Mouse (Mus musculus): ENCODE results near the gene Adgra1. TPM values are rescaled to one million over a fixed set of nuclear protein-coding genes. Genes with fewer than 3 reads are reported as not detected.

Gene Adgra1
- total RNA-seq, 2 experiments from 2014 or later: 52.6 to 71.6 TPM

GRCm38 (mm10) chr7:139899505-139899904 is 65.5 kb downstream of the Adgra1 start:
- peak in 1 of 2 experiments; percentile 76 for DNase-seq (ENCODE audit: low spot score in 2 of 2)
- intact Hi-C loops (cut with DNase I): no loop called here

DNA sequence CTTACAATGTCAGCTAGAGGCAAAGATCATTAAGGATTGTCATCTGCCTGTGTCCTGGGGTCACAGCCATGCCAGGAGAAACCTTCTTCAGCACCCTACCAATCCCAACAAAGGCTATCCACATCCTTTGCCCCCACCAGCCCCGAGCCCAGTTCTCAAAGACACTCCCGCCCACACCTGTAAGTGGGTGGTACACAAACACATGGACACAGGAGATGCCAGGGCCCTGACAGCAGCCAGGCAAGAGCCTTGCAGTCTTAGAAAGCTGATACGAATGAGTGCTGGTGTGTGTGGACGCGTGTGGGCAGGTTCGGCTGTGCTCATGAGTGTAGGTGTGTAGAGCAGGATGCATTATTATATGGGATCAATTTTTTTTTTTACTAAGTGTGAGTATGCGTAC is 66.5 kb downstream of the Adgra1 start:
- intact Hi-C loops (cut with DNase I): no loop called here
- no peak for DNase-seq (ENCODE audit: low spot score in 2 of 2)

DNA sequence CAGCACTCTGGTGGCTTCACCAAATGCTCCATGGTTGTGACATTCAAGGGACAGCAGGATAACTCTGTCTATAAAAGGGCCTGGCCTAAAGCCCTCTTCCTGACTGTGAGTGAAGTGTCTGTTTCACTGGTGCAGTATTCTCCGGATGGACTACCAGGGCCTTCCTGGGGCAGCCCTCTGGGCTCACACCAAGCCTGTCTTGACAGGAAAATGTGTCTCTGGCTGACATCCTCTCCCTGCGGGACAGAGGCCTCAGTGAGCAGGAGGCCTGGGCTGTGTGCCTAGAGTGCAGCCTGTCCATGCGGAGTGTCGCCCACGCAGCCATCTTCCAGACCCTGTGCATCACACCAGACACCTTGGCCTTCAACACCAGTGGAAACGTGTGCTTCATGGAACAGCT is 66.9 kb downstream of the Adgra1 start:
- intact Hi-C loops (cut with DNase I): no loop called here

GRCm38 (mm10) chr7:139901981-139902380 is 68.0 kb downstream of the Adgra1 start:
- DNase-seq (ENCODE audit: low spot score in 2 of 2): no peak
- intact Hi-C loops (cut with DNase I): no loop called here

More for the DNA sequence above, 66.9 kb downstream of the Adgra1 start:
- no peak for DNase-seq (ENCODE audit: low spot score in 2 of 2)

DNA sequence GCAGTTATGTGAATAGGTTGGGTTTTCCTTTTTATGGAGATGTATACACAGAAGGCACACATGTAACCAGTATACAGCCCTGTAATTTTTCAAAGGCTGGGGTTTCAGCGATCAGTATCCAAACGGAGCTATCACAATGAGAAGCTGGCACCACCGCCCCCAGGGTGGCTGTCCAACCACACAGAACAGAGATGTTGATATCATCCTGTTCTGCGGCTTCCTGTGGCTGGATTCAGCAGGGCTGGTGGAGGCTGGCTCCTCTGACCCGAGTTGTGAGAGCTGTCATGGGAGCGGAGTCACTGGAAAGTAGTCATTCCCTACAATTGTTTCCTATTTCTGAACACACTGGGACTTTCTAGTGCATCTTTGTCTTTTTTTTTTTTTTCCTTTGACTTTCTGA is 71.3 kb downstream of the Adgra1 start:
- no peak for DNase-seq (ENCODE audit: low spot score in 2 of 2)
- intact Hi-C loops (cut with DNase I): loop anchor here (2.0 kb wide), 1 partner anchor 90 kb away; no protein-coding TSS in a partner anchor

GRCm38 (mm10) chr7:139905661-139906060 is 71.7 kb downstream of the Adgra1 start:
- intact Hi-C loops (cut with DNase I): loop anchor here (2.0 kb wide), 1 partner anchor 89 kb away; no protein-coding TSS in a partner anchor
- DNase-seq (ENCODE audit: low spot score in 2 of 2): no peak

DNA sequence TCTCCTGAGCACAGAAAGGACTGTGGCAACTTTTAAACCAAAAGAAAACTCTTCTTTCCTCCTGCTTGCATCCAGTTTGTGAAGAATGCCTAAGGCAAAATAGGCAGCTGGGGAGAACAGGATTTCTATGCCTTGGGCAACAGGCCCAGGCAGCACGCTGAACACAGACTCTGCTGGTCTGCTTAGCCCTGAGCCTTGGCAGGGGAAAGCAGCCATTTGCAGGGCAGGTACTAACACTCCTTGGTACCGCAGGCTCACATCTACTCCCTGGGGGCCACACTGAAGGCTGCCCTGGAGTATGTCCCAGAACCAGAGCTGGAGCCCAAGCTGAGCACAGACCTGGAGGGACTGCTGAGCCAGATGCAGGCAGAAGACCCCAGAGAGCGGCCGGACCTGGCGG is 74.2 kb downstream of the Adgra1 start:
- DNase-seq (ENCODE audit: low spot score in 2 of 2): no peak
- intact Hi-C loops (cut with DNase I): no loop called here

DNA sequence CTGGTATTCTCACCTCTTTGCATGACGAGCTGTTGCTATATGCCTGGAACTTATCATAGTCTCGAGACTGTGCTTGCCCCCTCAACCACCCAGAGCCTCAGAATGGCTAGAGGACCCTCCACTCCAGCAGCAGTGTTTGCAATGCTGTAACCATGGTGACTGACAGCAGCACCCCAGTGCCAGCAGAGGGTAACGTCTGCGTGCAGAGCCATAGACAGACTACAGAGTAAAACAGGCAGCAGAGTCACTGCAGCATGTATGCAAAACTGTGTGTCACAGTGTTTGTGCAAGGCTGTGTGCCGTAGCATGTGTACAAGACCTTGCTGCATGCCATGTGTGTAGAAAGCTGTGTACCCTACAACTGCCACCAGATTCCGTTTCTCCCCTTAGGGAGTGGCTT is 75.5 kb downstream of the Adgra1 start:
- intact Hi-C loops (cut with DNase I): no loop called here

DNA sequence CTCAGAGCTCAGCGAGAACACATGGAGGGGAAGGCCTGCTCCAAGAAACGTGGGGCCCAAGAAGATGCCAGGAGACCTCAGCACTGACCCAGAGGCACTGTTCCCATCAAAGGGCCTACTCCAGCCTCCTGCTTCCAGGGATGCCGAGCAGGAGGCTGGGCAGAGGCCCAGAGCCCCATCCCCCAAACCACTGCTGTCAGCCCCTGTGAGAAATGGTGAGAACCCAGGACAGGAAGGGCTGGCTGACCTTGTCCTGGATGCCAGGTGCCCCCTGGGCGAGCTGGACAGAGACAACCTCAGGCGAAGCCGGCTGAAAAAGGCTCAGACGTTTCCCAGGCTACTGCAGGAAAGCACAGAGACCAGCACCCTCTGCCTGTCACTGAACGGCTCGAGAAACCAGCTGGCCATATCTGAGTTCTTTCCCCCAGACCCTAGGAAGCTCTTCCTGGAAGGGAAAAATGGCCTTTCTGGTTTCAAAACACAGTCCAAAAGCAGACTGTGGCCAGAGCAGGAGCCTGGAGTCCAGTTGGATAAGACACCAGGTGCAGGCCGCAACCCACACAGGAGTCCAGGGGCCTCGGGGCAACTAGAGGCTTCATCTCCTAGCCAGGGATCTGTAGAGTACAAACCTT is 76.3 kb downstream of the Adgra1 start:
- intact Hi-C loops (cut with DNase I): no loop called here
- no peak for DNase-seq (ENCODE audit: low spot score in 2 of 2)

More for the DNA sequence above, 75.5 kb downstream of the Adgra1 start:
- no peak for DNase-seq (ENCODE audit: low spot score in 2 of 2)

- no peak for DNase-seq (ENCODE audit: low spot score in 2 of 2)
- intact Hi-C loops (cut with DNase I): no loop called here
Observed at GRCm38 (mm10) chr7:139914141-139915047, 80.4 kb downstream of the Adgra1 start.

DNA sequence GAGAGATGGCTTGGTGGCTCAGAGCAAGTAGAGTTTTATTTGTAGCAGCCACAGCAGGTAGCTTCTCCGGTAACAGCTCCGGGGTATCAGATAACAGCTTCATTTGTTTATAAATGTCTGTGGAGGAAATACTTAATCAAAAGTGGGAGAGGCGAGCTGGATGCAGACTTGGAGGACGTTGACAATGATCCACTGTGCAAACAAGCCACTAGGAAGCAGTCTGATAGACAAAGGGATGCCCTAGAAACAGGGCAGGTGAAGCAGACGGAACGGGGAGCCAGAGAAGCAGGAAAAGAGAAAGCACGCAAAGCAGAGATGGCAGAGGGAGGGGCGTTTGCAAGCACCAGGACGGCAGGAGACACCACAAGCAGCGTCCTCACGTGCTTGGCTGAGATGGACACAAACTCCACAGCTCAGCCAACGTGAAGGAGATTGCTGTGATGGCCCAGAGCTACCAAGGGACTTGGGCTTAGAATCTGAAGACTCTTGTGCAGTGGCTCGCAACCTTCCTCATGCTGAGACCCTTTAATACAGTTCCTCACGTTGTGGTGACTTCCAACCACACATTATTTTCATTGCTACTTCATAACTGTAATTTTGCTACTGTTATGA is 81.8 kb downstream of the Adgra1 start:
- intact Hi-C loops (cut with DNase I): no loop called here
- no peak for DNase-seq (ENCODE audit: low spot score in 2 of 2)

- intact Hi-C loops (cut with DNase I): no loop called here
Observed at GRCm38 (mm10) chr7:139916345-139916744, 82.4 kb downstream of the Adgra1 start.

GRCm38 (mm10) chr7:139918262-139918661 is 84.3 kb downstream of the Adgra1 start:
- no peak for DNase-seq (ENCODE audit: low spot score in 2 of 2)
- intact Hi-C loops (cut with DNase I): no loop called here

More at GRCm38 (mm10) chr7:139916345-139916744, 82.4 kb downstream of the Adgra1 start:
- no peak for DNase-seq (ENCODE audit: low spot score in 2 of 2)

Other genes starting within 250 kb of the Adgra1 start
- 1 to 10 TPM; 3.1 to 3.3 TPM for gene Cfap46, start 150.4 kb upstream of the Adgra1 start, total RNA-seq (2021)
- gene Kndc1, start 60.5 kb downstream of the Adgra1 start, total RNA-seq (2021): 10 to 100 TPM; 54.4 to 58.6 TPM
- gene Utf1, start 109.6 kb downstream of the Adgra1 start, total RNA-seq (2021): not detected
- gene 6430531B16Rik, start 144.6 kb downstream of the Adgra1 start, total RNA-seq (2021): 1 to 10 TPM in 1 of 2 experiments, under 1 TPM in 1; 0.96 to 1.1 TPM
- 1 to 10 TPM; 2.6 to 2.7 TPM for gene Adam8, start 158.4 kb downstream of the Adgra1 start, total RNA-seq (2021)
- gene Zfp511, start 202.2 kb downstream of the Adgra1 start, total RNA-seq (2021): 10 to 100 TPM; 26.5 to 27.5 TPM
- 10 to 100 TPM; 32.8 to 35.3 TPM for gene Tubgcp2, start 202.5 kb downstream of the Adgra1 start, total RNA-seq (2021)
- under 1 TPM in 1 of 2 experiments, not detected in 1; 0.23 TPM for gene Msx3, start 214.9 kb downstream of the Adgra1 start, total RNA-seq (2021)
- 100 to 1,000 TPM; 184 to 195 TPM for gene Caly, start 248.4 kb downstream of the Adgra1 start, total RNA-seq (2021)

Measured in left cerebral cortex, postnatal 25 days (tissue).